Mouse (Mus musculus): Measurements from ENCODE around the gene Fbxw11.
"Not testable (repeated sequence)": the region's sequence is repeated elsewhere in the genome, so short reads cannot be mapped to it uniquely, and the experiment has no call there.

Gene Fbxw11

GRCm38 (mm10) chr11:32708739-32709501, 66.4 kb downstream of the Fbxw11 start:
- DNase-seq (ENCODE audit: low spot score), result no peak

- peak; percentile 79 for DNase-seq (ENCODE audit: low spot score)
Observed at GRCm38 (mm10) chr11:32709563-32709962, 67.0 kb downstream of the Fbxw11 start.

DNA sequence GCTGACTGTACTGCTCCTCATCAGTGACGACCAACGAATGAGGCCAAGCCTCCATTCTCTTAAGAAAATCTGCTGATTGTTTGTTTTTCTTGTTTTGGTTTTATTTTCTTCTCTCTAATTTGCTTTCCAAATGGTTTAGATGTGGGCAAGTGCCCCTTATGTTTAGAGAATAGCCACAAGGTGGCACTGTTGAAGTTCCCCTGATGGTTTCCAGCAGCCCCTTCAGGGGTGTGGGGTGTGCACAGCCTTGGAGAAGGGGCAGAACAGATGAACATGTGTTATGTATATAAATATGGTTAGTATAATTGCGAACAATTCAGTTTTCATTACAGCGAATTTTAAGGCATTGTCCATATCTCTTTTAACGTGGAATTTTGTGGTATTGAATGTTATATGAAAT, 71.7 kb downstream of the Fbxw11 start:
- peak; percentile 54 for DNase-seq (ENCODE audit: low spot score)

GRCm38 (mm10) chr11:32714896-32715295, 72.4 kb downstream of the Fbxw11 start:
- DNase-seq (ENCODE audit: low spot score), result no peak

DNA sequence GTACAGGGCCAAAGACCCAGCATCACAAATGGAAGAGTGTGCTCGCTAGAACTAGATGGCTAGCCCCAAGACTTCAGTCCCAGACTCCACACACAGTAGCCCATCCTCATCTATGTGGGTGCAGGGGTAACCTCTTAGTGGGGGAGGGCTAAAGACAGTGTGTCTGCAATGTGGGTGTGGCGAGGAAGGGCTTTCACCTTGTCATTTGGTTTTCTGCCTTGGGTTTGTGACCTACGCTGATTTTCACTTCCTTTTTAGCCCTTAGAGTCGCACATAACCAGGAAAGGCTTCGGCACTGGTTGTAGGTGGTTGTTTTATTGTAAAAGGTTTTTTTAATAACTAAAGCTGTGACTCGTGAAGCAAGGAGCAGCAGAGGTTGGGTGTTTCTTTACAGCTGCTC, 73.0 kb downstream of the Fbxw11 start:
- no peak for DNase-seq (ENCODE audit: low spot score)

GRCm38 (mm10) chr11:32715970-32716369, 73.4 kb downstream of the Fbxw11 start:
- no peak for DNase-seq (ENCODE audit: low spot score)

GRCm38 (mm10) chr11:32716876-32717275, 74.4 kb downstream of the Fbxw11 start:
- DNase-seq (ENCODE audit: low spot score), result no peak

DNA sequence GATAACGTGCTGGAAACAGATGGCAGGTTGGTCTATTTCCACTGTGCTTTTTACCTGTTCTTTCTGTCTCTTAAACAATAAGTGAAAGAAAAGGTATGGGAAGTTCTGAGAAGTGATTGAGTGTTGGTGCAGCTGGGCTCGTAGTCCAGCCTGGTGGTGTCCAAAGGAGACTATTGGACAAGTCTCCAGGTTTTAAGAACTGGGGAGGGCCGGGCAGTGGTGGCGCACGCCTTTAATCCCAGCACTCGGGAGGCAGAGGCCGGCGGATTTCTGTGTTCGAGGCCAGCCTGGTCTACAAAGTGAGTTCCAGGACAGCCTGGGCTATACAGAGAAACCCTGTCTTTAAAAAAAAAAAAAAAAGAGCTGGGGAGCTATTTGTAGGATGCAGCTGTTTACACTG, 75.2 kb downstream of the Fbxw11 start:
- not testable (repeated sequence) for DNase-seq (ENCODE audit: low spot score)

- DNase-seq (ENCODE audit: low spot score), result no peak
Observed at GRCm38 (mm10) chr11:32718371-32718770, 75.8 kb downstream of the Fbxw11 start.

DNA sequence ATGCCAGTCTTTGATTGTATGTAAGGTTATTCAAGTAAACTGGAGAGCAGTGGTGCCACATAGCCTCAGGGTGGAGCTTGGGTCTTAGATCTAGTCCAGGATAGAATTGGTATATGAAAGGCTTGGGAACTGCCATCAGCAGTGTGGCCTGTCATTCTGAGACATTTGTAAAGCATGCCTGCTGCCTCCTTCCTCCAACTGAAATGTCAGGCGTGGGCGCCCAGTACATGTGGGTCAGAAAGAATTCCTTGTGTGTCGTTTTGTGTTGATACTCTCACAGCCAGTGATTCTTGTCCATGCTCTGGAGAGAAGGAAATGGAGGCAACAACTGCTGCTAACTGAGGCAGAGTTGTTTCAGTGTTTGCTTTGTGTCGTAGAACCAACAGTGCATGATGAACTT, 76.5 kb downstream of the Fbxw11 start:
- no peak for DNase-seq (ENCODE audit: low spot score)

GRCm38 (mm10) chr11:32722653-32723052, 80.1 kb downstream of the Fbxw11 start:
- DNase-seq (ENCODE audit: low spot score), result no peak

- DNase-seq (ENCODE audit: low spot score), result no peak
Observed at GRCm38 (mm10) chr11:32723287-32723686, 80.8 kb downstream of the Fbxw11 start.

DNA sequence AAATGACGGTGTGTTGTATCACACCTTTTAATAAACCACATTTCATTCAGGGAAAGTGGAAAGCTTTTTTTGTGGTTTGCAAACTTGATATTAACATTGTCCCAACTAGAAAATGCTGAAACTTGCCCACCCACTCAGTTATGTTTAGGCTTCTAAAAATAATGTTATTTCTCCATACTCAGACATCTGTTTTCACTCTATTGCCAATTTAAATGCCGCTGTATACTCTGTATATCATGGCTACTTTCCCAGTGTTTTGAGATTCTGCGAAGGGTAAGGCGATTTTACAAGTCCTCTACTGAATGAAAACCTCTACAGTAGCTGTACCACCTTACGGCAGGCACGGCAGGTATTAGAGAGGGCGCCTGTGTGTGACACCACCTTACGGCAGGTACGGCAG, 82.6 kb downstream of the Fbxw11 start:
- no peak for DNase-seq (ENCODE audit: low spot score)

DNA sequence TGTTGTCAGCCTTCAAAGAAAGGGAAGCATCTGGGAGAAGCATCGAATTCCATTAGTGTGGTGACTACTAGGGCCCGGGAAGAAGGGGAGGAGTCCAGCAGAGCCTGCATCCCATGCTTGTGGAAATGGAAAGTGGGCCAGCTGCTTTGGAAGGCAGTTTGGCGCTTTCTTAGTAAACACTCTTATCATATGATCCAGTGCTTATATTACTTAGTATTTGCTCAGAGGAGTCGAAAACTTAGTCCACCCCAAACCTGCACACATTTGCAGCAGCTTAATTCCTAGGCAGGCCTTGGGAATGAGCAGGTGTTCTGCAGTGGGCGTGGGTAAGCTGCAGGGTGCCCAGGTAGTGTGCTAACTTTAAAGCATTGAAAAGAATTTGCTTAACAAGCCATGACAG, 89.9 kb downstream of the Fbxw11 start:
- no peak for DNase-seq (ENCODE audit: low spot score)

- DNase-seq (ENCODE audit: low spot score), result no peak
Observed at GRCm38 (mm10) chr11:32733195-32733594, 90.7 kb downstream of the Fbxw11 start.

- no peak for DNase-seq (ENCODE audit: low spot score)
Observed at GRCm38 (mm10) chr11:32736371-32736770, 93.8 kb downstream of the Fbxw11 start.

GRCm38 (mm10) chr11:32737729-32738128, 95.2 kb downstream of the Fbxw11 start:
- no peak for DNase-seq (ENCODE audit: low spot score)

GRCm38 (mm10) chr11:32743891-32744290, 101.4 kb downstream of the Fbxw11 start:
- no peak for DNase-seq (ENCODE audit: low spot score)

GRCm38 (mm10) chr11:32744463-32744862, 101.9 kb downstream of the Fbxw11 start:
- DNase-seq (ENCODE audit: low spot score), result no peak

GRCm38 (mm10) chr11:32745466-32745865, 102.9 kb downstream of the Fbxw11 start:
- DNase-seq (ENCODE audit: low spot score), result no peak

DNA sequence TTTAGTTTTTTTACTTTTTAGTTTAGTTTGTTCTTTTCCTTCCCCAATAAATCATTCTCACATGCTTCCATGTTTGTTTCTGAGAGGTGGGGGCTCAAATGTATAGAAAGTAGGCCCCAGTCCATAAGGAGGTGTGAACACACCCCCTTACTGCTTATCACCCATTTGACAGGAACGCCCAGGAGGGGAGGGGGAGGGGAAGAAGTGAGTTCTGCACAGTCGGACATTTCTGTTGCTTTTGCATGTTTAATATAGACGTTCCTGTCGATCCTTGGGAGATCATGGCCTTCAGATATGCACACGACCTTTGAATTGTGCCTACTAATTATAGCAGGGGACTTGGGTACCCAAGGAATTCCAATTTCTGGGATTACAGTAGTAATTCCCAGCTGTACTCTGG, 103.5 kb downstream of the Fbxw11 start:
- DNase-seq (ENCODE audit: low spot score), result no peak

DNA sequence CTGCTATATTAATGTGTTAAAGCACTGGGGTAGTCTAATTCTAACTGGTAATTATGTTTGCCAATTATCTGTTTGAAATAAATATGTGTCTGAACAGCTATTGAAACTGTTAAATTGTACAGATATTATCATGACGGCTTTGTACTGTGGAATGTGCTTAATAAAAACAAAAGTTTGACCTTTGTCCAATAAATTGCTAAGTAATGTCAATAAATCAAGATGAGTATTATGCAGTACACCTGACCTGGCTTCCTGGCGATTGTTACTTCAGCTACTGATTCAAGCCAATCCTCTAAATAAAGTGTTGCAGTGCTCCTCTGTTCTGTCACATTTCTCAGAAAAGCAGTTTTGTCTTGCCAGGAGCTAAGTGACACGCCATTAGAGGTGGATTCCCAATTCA, 104.0 kb downstream of the Fbxw11 start:
- DNase-seq (ENCODE audit: low spot score), result no peak

- DNase-seq (ENCODE audit: low spot score), result no peak
Observed at GRCm38 (mm10) chr11:32748800-32749199, 106.3 kb downstream of the Fbxw11 start.

DNA sequence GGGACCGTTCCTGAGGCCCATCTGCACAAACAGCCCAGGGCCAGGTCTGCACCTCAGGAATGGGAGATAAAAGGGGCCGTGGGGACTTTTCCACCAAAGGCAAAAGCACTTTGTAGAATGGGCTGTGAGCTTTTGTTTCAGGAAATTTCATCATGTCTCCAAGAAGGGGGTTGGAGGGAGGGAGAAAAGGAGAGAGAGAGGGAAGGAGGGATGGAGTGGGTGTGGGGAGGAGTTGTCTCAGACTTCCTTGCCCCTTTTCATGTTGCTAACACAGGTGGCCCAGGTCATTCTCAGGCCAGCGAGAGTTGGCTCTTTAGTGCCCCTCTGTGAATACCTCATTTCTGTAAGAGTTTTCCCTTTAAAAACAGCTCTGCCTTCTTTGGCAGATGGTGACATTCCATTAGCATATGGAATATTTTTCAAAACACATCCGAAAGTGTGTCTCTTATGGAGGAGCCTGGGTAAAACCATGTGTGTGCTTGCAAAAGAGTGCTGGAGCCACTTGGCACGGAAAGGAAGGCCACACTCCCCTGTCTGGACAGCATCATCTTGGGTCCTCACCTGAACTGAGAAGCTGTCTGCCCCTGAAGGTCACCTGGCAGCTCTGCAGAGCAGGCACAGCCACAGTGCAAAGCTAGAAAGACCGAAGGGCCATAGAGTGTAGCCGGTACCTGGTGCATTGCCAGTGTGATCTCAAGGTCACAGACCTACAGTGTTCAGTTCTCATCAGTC, 109.5 kb downstream of the Fbxw11 start:
- DNase-seq (ENCODE audit: low spot score), result peak; percentile 55

Data from MN1 (cell line).